Mouse (Mus musculus) lung, embryonic 14.5 days (tissue): ENCODE data around the gene Hcn1. TPM values are rescaled to one million over a fixed set of nuclear protein-coding genes. Genes with fewer than 3 reads are reported as not detected.

Source experiments
- ATAC-seq: fragments of 200-750 bp; cut with Nextera tagmentation; 2 replicates; pipeline ENCODE4 v1.8.0; 2017; ENCODE audit warnings: mild to moderate bottlenecking, moderate TSS enrichment, moderate library complexity; ENCODE audit not compliant: insufficient read depth
- DNase-seq: peaks from one replicate; pipeline ENCODE4 v3.0.0-alpha.2; 2015
- H3K27ac ChIP-seq: fragments of 300-500 bp; sonication (generic); 2 replicates; pipeline ENCODE4 v1.5.1; 2014; ENCODE audit warnings: low read depth, mild to moderate bottlenecking, moderate library complexity
- H3K27me3 ChIP-seq: fragments of 300-500 bp; sonication (generic); 2 replicates; pipeline ENCODE4 v1.6.1; 2014; ENCODE audit warnings: low read length, control low read depth; ENCODE audit not compliant: insufficient read depth
- H3K36me3 ChIP-seq: fragments of 300-500 bp; sonication (generic); 2 replicates; pipeline ENCODE4 v1.6.1; 2014; ENCODE audit warnings: control low read depth; ENCODE audit not compliant: insufficient read depth
- H3K4me1 ChIP-seq: fragments of 300-500 bp; sonication (generic); 2 replicates; pipeline ENCODE4 v1.6.1; 2014; ENCODE audit warnings: antibody characterized with exemption, control low read depth; ENCODE audit not compliant: insufficient read depth
- H3K4me2 ChIP-seq: fragments of 300-500 bp; sonication (generic); 2 replicates; pipeline ENCODE4 v1.6.1; 2014; ENCODE audit warnings: mild to moderate bottlenecking
- H3K4me3 ChIP-seq: fragments of 300-500 bp; sonication (generic); 2 replicates; pipeline ENCODE4 v1.5.1; 2014; ENCODE audit warnings: low read depth, low read length
- H3K9ac ChIP-seq: fragments of 300-500 bp; sonication (generic); 2 replicates; pipeline ENCODE4 v1.6.1; 2014
- H3K9me3 ChIP-seq: fragments of 300-500 bp; sonication (generic); 2 replicates; pipeline ENCODE4 v1.6.1; 2016; ENCODE audit warnings: low read depth, low read length, control low read depth
- CTCF ChIP-seq: IDR thresholded peaks from 2 replicates; pipeline ENCODE4 v1.5.1; 2016; ENCODE audit warnings: antibody characterized with exemption, low read depth
- WGBS: fragments of 180-500 bp; shearing (Covaris S2); extraction: QIAGEN DNeasy Blood & Tissue Kit; methylation state at CpG from one replicate; pipeline ENCODE4 v1.1.7; 2014; 5-methylcytosine and 5-hydroxymethylcytosine counted together
- polyA plus RNA-seq: library from polyadenylated mRNA; unstranded; fragments of >200 nt; fragmentation: Nextera tagmentation; extraction: Ambion mirVana; gene quantifications from 2 replicates; pipeline ENCODE4 v1.2.1, GENCODE M21; 2014

Hcn1 gene
- polyA plus RNA-seq, 1 experiment from 2014 or later = 0.36 TPM

GRCm38 (mm10) chr13:117705573-117705972 is 103.5 kb downstream of the Hcn1 start:
- TF ChIP-seq CTCF = no peak
- H3K4me2 ChIP-seq = no peak overlapping the region
- H3K4me3 ChIP-seq = no peak overlapping the region
- H3K9ac ChIP-seq = no peak overlapping the region
- no peaks in the 10 kb centered on the region for H3K27me3 ChIP-seq
- no peak for ATAC-seq
- no peak overlapping the region for H3K27ac ChIP-seq
- peaks cover 5% of the 10 kb centered on the region; the same call in 1 of the 2 replicates for H3K4me1 ChIP-seq
- H3K9me3 ChIP-seq = no peaks in the 10 kb centered on the region
- H3K36me3 ChIP-seq = no peaks in the 10 kb centered on the region
- DNase-seq = no peak

- Histone ChIP-seq H3K9ac (no peak overlapping the region), H3K4me1 (peaks cover 5% of the 10 kb centered on the region; the same call in 1 of the 2 replicates), H3K4me3 (no peak overlapping the region), H3K27ac (no peak overlapping the region), H3K9me3 (no peaks in the 10 kb centered on the region), H3K36me3 (no peaks in the 10 kb centered on the region), H3K27me3 (no peaks in the 10 kb centered on the region), H3K4me2 (no peak overlapping the region)
- ATAC-seq = no peak
- 66% methylated on average over 3 of the region's 3 CpGs for WGBS
- DNase-seq = peak; percentile 20
- TF ChIP-seq CTCF = no peak
These were observed 103.9 kb downstream of the Hcn1 start for GRCm38 (mm10) chr13:117705997-117706396.

GRCm38 (mm10) chr13:117706496-117706895 is 104.4 kb downstream of the Hcn1 start:
- Histone ChIP-seq H3K4me2 (no peak overlapping the region), H3K27ac (no peak overlapping the region), H3K9ac (no peak overlapping the region), H3K4me3 (no peak overlapping the region), H3K36me3 (no peaks in the 10 kb centered on the region), H3K4me1 (peaks cover 5% of the 10 kb centered on the region; the same call in 1 of the 2 replicates), H3K27me3 (no peaks in the 10 kb centered on the region), H3K9me3 (no peaks in the 10 kb centered on the region)
- ATAC-seq (no peak), DNase-seq (no peak)
- no peak for TF ChIP-seq CTCF
- WGBS = 45% methylated on average over 2 of the region's 2 CpGs

- Histone ChIP-seq H3K9ac (no peak overlapping the region), H3K9me3 (no peaks in the 10 kb centered on the region), H3K4me3 (no peak overlapping the region), H3K36me3 (no peaks in the 10 kb centered on the region), H3K4me1 (peaks cover 5% of the 10 kb centered on the region; the same call in 1 of the 2 replicates), H3K4me2 (peak overlapping the region; percentile 35; the same call in 1 of the 2 replicates), H3K27me3 (no peaks in the 10 kb centered on the region), H3K27ac (peak overlapping the region; percentile 26)
- TF ChIP-seq CTCF = no peak
- WGBS = 41% methylated on average over 11 of the region's 11 CpGs
- ATAC-seq (peak; percentile 93), DNase-seq (peak; percentile 95)
These were observed 105.0 kb downstream of the Hcn1 start for GRCm38 (mm10) chr13:117706986-117707738.

- H3K9ac ChIP-seq = no peak overlapping the region
- H3K27ac ChIP-seq = no peak overlapping the region
- no peak overlapping the region for H3K4me3 ChIP-seq
- DNase-seq (no peak), ATAC-seq (no peak)
- no peaks in the 10 kb centered on the region for H3K9me3 ChIP-seq
- no peak overlapping the region for H3K4me2 ChIP-seq
- peaks cover 5% of the 10 kb centered on the region; the same call in 1 of the 2 replicates for H3K4me1 ChIP-seq
- no peaks in the 10 kb centered on the region for H3K27me3 ChIP-seq
- no peaks in the 10 kb centered on the region for H3K36me3 ChIP-seq
- no peak for TF ChIP-seq CTCF
These were observed 108.7 kb downstream of the Hcn1 start for GRCm38 (mm10) chr13:117710811-117711210.

GRCm38 (mm10) chr13:117722090-117722489 is 120.0 kb downstream of the Hcn1 start:
- Histone ChIP-seq H3K4me1 (no peaks in the 10 kb centered on the region), H3K27me3 (no peaks in the 10 kb centered on the region), H3K36me3 (no peaks in the 10 kb centered on the region), H3K4me2 (no peak overlapping the region), H3K9ac (no peak overlapping the region), H3K9me3 (no peaks in the 10 kb centered on the region), H3K4me3 (no peak overlapping the region), H3K27ac (no peak overlapping the region)
- TF ChIP-seq CTCF = no peak
- 47% methylated on average over 4 of the region's 4 CpGs for WGBS
- DNase-seq = no peak
- ATAC-seq = no peak

GRCm38 (mm10) chr13:117724083-117724482 is 122.0 kb downstream of the Hcn1 start:
- Histone ChIP-seq H3K36me3 (no peaks in the 10 kb centered on the region), H3K9ac (no peak overlapping the region), H3K27me3 (no peaks in the 10 kb centered on the region), H3K27ac (no peak overlapping the region), H3K4me1 (no peaks in the 10 kb centered on the region), H3K4me2 (no peak overlapping the region), H3K9me3 (no peaks in the 10 kb centered on the region), H3K4me3 (no peak overlapping the region)
- TF ChIP-seq CTCF = no peak
- ATAC-seq = peak; percentile 63
- WGBS = 54% methylated on average over 3 of the region's 3 CpGs
- peak; percentile 74 for DNase-seq
